Mouse (Mus musculus) brain, embryonic 14.5 days (tissue): Measurements from ENCODE around the gene Emp2. TPM values are rescaled to one million over a fixed set of nuclear protein-coding genes. Genes with fewer than 3 reads are reported as not detected.

Source experiments
- DNase-seq: peaks from one replicate; pipeline ENCODE4 v3.0.0-alpha.2; 2011; ENCODE audit warnings: low read depth
- CTCF ChIP-seq: fragments of 200-500 bp; IDR thresholded peaks from 2 replicates; pipeline ENCODE4 v1.5.1; 2012; ENCODE audit warnings: inconsistent platforms, mild to moderate bottlenecking, moderate library complexity, borderline replicate concordance; ENCODE audit not compliant: insufficient read depth, insufficient read length; ENCODE audit errors: extremely low read depth
- POLR2A ChIP-seq: fragments of 200-500 bp; IDR thresholded peaks from 2 replicates; pipeline ENCODE4 v1.6.1; 2012; ENCODE audit warnings: mild to moderate bottlenecking, inconsistent platforms, borderline replicate concordance; ENCODE audit not compliant: poor library complexity, insufficient read depth, insufficient read length, severe bottlenecking; ENCODE audit errors: extremely low read depth
- polyA plus RNA-seq: library from polyadenylated mRNA; depleted of rRNA; stranded (reverse); fragments of >200 nt; gene quantifications from 2 replicates; pipeline ENCODE4 v1.2.3, GENCODE M21; 2012

Emp2 gene
- polyA plus RNA-seq, 1 experiment: 9.9 TPM

DNA sequence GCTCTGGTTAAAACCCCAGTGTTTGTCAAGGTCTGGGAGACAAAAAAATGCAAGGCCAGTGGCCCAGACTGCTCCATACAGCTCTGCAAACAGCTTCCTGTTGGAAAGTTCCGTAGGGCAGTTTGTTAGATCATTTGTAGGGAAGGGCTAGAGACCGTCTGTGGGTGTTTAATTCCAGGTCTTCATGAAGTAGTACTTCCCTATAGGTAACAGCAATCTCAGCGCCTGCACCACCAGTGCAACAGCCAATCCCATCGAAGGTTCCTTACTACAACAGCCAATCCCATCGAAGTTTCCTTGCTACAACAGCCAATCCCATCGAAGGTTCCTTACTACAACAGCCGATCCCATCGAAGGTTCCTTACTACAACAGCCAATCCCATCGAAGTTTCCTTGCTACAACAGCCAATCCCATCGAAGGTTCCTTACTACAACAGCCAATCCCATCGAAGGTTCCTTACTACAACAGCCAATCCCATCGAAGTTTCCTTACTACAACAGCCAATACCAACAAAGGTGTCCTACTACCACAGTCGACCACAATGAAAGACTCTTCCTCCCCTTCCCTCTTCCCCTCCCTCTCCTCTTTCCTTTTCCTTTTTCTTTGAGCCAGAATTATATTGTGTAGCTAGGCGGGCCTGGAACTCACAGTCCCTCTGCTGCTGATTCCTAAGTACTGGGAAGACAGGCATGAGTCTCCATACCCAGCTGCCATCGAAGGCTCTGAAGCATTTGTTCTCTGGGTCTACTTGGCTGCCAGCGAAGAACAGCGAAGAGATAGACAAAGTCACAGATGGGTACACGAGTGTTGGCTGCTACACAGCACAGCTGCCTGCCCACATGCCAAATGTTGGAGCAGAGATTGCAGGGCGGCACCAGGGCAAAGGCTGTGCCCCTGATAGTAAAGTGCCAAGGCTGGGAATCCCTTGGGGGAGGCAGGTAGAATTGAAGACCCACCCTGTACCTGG is 23.0 kb upstream of the Emp2 start:
- TF ChIP-seq CTCF: no peak
- no peak for TF ChIP-seq POLR2A
- DNase-seq: peak; percentile 18

DNA sequence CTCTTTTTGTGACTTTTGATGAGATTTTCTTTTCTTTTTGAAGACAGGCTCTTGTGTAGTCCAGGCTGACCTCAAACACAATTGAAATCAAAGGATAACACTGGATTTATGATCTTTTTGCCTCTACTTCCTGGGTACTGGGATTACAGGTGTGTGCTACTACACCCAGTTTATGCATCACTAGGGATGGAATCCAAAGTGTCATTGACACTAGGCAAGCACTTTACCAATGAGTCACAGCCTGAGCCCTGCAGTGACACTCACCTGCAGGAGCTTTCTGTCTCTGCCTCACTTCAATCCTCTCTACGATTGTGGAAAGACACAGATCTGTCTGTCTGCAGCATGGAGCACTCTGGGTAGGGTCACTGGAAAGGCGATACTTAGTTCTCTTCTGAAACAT is 22.2 kb upstream of the Emp2 start:
- TF ChIP-seq POLR2A: no peak
- TF ChIP-seq CTCF: no peak
- no peak for DNase-seq

DNA sequence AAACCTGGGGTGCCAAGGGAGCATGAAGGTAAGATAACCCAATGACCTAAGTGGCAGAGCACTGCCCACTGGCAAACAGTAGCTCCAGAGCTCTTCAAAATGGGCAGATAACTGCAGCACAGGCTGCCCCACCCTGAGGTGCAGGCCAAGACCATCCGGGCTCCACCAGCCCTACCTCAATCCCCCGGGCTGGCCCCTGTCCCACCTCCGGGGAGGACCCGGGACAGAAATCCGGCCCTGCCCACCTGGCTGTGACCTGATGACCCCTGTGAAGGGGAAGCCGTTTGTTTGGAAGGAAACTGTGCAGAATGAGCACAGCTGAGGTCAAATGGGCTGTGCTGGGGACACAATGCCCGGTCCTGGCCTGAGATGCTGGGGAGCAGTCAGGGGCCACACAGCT is 19.0 kb upstream of the Emp2 start:
- no peak for DNase-seq
- no peak for TF ChIP-seq CTCF
- TF ChIP-seq POLR2A: no peak

DNA sequence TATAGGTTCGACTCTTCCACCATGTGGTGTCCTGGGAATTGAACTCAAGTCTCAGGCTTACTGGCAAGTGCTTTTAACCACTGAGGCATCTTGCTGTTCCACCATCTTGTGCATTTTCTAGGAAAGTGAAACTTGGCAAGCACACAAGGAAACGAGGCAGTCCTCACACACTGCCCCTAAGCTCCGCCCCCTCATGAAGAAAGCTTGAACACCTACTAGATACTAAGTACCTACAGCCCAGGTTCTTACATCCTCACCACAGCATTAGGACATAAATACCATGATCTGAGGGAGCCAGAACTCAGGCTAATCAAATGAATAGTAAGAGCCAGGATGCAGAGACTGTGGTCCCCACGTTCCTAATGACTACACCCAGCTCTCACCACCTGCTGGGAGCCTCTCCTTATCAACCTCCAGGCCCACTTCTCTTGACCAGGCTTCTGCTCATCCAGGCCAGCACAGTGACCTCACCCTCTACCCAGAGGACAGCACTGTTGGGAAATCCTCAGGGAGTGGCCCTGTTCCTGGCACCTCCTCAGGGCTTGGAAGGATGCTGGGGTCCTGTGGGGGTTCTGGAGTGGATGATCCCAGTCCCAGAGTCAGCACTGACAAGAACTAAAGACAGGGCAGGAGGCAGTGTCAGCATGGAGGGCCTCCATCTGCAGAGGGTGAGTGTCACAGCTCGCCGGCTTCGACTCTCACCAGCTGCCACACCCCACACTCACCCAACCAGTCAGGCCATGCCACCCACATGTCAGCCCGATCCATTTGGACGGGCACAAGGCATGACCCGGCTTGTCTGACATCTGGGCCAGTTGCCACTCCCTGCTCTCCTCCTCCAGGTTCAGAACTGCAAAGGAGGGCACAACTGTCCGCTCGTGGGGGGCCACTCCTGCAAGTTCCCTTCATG is 17.1 kb upstream of the Emp2 start:
- TF ChIP-seq POLR2A (no peak), CTCF (no peak)
- no peak for DNase-seq

DNA sequence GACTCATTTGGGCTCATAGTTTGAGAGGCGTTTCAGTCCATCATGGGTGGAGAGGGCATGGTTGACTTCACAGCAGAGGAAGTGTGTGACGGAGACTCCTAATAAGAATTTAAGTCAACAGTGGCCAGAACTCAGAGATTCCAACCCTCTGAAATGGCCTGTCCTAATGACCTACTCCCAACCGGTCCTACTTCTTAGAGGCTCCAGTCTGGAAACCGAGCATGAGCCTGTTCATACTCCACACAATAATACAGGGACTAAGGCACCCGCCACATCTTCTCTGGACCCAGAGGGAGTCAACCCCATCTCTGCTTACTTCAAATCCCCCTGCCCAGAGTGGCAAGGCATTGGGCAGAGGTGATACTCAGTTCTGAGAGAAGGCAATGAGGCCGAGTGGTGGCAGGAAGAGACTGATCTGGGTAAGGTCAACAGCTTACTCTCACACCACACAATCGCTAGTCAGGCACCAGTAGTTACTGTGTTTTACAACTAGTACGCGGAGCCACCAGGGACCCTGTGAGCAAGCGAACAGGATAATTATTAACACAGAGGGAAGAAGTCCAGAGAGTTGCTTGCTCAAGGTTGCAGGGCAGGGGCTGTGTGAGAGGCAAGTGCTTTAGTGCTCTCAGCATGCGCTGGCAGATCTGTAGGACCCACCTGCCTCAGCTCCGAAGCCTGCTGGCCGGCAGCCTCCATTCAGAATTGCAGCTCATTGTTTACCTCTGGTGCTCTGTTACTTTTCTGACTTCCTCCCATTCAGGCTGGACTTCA is 14.0 kb upstream of the Emp2 start:
- no peak for DNase-seq
- TF ChIP-seq CTCF: no peak
- TF ChIP-seq POLR2A: no peak

DNA sequence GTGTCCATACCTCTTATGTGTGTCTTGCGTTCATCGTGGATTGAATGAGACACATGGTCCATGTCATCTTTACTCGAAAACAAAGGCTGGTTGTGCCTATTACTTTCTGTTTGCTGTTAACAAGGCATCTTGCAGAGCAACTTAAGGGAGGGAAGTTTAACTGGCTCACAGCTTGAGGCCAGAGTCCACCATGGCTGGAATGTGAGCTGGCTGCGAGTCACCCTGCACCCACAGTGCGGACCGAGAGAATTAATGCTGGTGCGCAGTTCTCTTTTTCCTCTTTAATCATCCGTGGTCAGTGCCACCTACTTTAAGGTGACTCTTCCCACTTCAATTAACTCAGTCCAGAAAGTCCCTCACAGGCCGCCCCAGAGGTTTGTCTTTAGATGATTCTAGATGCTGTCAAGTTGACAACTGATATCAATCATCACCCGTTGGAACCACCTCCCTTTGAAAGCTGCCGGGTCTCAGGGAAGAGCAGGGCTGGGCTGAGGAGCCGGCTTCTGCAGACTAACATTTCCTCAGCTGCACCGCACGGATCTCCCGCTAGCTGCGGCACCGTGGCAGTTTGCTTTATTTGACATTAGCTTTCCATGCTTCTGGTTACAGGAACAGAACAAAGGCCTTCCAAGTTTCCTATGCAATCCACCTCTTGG is 6.3 kb upstream of the Emp2 start:
- no peak for DNase-seq
- no peak for TF ChIP-seq POLR2A

DNA sequence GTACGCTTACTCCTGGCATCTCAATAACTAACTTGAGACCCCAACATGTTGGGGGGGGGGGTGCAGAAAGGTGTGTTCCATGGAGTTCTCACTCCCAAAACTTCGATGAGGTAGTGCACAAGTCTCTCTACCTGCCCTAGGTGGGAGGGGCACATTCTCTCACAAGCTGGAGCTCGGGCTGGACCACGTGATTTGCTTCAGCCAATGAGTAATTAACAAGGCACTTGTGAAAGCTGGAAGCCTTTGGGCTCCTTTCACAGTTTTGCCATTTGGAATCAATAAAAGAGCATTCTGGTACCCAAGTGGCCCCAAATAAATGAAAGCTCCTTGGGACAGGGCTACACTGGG is 3.4 kb upstream of the Emp2 start:
- DNase-seq: no peak

DNA sequence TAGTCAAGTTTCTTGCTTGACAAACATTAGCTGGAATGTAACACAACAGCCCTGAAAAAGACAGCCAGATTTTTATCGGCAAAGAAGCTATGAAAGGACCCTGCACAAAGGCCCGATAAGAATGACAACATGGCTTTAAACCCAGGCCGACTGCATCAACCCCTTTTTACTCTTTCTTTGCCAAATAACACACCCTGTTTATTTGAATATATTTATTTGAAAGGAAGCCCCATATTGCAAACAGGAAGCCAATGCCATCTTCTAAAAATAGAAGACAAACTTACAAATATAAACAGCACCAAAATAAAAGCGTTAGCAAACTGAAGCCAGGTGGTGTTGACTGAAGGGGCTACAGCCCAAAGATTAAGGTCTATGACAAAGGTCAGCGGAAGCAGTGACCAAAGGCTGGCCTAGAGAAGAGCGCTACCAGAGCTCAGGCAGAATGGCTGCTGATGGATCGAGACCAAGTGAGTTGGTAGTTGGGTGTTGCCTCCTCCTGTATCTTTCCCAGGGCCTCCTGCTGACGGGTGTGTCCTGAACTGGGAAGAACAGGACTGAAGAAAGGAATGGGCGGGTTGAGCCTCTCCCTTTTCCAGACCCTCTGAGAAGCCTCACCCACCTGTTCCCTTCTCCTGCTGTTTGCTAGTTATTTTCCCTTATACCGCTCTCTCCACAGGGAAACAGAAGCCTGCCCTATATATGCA is 2.9 kb upstream of the Emp2 start:
- no peak for DNase-seq
- TF ChIP-seq CTCF: no peak
- TF ChIP-seq POLR2A: no peak

More for the DNA sequence above, 3.4 kb upstream of the Emp2 start:
- TF ChIP-seq POLR2A: no peak
- no peak for TF ChIP-seq CTCF

DNA sequence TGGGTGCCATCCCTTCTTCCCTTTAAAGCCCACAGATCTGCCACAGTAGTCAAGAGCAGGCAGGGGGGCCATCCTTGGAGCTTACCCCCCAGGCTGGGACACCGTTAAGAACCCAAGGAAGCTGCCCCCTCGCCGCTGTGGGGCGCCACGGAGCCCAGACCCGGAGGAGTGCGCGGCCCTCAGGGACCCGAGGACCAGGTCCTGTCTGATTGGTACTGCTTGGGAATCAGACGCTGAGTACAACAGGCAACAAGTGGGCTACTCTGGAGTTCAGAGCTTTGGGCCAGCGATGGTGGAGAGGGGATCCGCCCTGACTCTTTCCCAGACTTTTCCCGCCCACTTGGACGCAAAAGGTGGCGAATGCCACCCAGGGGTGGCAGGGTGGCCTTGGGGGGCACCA is 542 bp downstream of the Emp2 start:
- peak; percentile 10 for DNase-seq

DNA sequence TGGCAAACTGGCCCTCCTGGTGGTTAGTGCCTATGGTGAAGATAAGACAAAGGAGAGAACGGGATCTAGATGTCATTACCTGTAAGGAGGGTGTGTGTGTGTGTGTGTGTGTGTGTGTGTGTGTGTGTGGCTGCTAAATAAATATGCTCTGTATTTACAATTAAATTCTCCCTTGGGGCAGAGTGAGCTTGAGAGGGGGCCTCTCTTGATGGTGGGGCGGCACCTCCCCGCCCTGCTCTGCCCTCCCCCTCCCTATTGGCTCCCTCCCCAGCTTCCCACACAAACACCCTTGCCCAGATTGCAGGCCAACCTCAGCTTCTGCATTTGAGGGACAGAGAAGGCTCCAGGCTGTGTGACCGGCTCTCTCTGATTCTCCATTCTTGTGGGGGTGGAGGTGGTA is 1.8 kb downstream of the Emp2 start:
- no peak for DNase-seq
- TF ChIP-seq POLR2A (no peak), CTCF (no peak)

More for the DNA sequence above, 542 bp downstream of the Emp2 start:
- no peak for TF ChIP-seq POLR2A
- TF ChIP-seq CTCF: no peak

DNA sequence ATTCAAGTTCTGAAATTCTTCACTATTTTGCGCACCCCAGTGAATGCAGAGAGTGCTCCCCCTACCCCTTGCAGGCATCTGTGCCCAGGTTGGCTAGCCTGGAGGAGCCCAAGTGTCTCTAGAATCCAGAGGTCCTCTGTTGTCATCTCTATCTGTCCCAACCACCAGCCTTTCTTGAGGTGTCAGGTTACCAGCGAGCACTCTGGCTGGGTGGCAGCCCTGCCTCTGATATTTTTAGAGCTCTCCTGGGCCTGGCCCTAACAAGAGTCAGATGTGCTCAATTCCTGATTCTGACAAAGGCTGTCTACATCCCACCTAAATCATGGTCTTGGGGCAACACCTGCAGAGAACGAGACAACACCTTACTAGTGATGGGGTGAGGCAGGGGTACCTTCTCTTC is 2.7 kb downstream of the Emp2 start:
- TF ChIP-seq POLR2A (no peak), CTCF (no peak)
- DNase-seq: no peak

DNA sequence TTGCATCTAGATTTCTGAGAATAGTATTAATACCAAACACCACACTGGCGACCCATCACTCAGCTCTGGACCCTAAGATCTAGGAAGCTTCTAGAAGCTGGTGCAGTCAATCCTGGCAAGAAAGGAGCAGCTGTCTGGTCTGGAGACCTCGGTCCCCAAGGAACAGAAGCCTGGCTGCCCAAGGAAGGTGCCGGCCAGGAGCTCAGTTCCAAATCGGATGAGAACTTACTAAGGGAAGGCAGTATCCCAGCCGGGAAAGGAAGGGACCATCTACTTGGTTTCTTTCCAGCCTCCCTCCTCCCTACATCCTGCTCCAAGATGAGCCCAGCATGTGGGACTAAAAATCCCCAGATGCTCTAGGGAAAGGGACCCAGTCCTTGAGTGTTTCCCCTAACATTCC is 3.3 kb downstream of the Emp2 start:
- no peak for DNase-seq
- no peak for TF ChIP-seq POLR2A
- no peak for TF ChIP-seq CTCF

DNA sequence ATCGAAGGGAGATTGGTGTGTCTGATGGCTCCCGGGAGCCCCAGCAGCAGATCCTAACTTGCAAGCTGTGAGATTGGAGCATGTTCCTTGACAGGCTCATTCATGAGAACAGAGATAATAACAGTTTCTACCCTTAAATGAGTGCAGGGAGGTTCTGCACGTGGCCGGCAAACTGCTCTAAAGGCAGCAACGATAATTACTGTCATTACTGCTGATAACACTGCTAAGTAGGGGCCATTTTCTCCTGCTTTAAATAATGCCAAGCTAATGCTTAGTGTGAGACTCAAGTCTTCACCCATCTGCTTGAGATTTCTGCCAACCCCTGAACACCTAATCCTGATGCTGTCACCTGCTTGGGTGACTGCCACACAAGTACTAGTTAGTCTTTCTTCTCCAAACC is 6.4 kb downstream of the Emp2 start:
- no peak for TF ChIP-seq CTCF
- no peak for TF ChIP-seq POLR2A

More for the DNA sequence above, 6.4 kb downstream of the Emp2 start:
- peak; percentile 73 for DNase-seq
